Mouse (Mus musculus) lung, embryonic 16.5 days (tissue): ENCODE results near the gene Wipf1. TPM values are rescaled to one million over a fixed set of nuclear protein-coding genes. Genes with fewer than 3 reads are reported as not detected.
A peak's percentile ranks its signal among the peaks of the same experiment; 100 is the strongest.

Experiments used
- ATAC-seq: fragments of 200-750 bp; cut with Nextera tagmentation; 2 replicates; pipeline ENCODE4 v1.8.0; 2017; ENCODE audit warnings: low read depth, mild to moderate bottlenecking, moderate library complexity
- H3K27ac ChIP-seq: fragments of 300-500 bp; sonication (generic); 2 replicates; pipeline ENCODE4 v1.5.1; 2014; ENCODE audit warnings: mild to moderate bottlenecking, control low read depth, low read length
- H3K27me3 ChIP-seq: fragments of 300-500 bp; sonication (generic); 2 replicates; pipeline ENCODE4 v1.6.1; 2014; ENCODE audit warnings: low read depth, low read length, mixed read lengths; ENCODE audit not compliant: control insufficient read depth, insufficient read depth
- H3K36me3 ChIP-seq: fragments of 300-500 bp; sonication (generic); 2 replicates; pipeline ENCODE4 v1.6.1; 2014; ENCODE audit warnings: low read length; ENCODE audit not compliant: control insufficient read depth, insufficient read depth
- H3K4me1 ChIP-seq: fragments of 300-500 bp; sonication (generic); replicated peaks from 2 replicates; pipeline ENCODE4 v1.6.1; 2014; ENCODE audit warnings: low read length, mixed read lengths; ENCODE audit not compliant: control insufficient read depth, insufficient read depth
- H3K4me2 ChIP-seq: fragments of 300-500 bp; sonication (generic); 2 replicates; pipeline ENCODE4 v1.6.1; 2014; ENCODE audit warnings: low read depth, low read length, control low read depth
- H3K4me3 ChIP-seq: fragments of 300-500 bp; sonication (generic); 2 replicates; pipeline ENCODE4 v1.5.1; 2014; ENCODE audit warnings: mild to moderate bottlenecking, low read length, control low read depth
- H3K9ac ChIP-seq: fragments of 300-500 bp; sonication (generic); 2 replicates; pipeline ENCODE4 v1.6.1; 2014; ENCODE audit warnings: low read length, control low read depth
- H3K9me3 ChIP-seq: fragments of 300-500 bp; sonication (generic); 2 replicates; pipeline ENCODE4 v1.6.1; 2016; ENCODE audit warnings: low read length; ENCODE audit not compliant: control insufficient read depth
- WGBS: fragments of 180-500 bp; shearing (Covaris S2); extraction: QIAGEN DNeasy Blood & Tissue Kit; methylation state at CpG from one replicate; pipeline ENCODE4 v1.1.7; 2014; 5-methylcytosine and 5-hydroxymethylcytosine counted together
- polyA plus RNA-seq: library from polyadenylated mRNA; unstranded; fragments of >200 nt; fragmentation: Nextera tagmentation; extraction: Ambion mirVana; gene quantifications from 2 replicates; pipeline ENCODE4 v1.2.1, GENCODE M21; 2015

The Wipf1 gene
- polyA plus RNA-seq, 1 experiment from 2014 or later: 12.6 TPM

DNA sequence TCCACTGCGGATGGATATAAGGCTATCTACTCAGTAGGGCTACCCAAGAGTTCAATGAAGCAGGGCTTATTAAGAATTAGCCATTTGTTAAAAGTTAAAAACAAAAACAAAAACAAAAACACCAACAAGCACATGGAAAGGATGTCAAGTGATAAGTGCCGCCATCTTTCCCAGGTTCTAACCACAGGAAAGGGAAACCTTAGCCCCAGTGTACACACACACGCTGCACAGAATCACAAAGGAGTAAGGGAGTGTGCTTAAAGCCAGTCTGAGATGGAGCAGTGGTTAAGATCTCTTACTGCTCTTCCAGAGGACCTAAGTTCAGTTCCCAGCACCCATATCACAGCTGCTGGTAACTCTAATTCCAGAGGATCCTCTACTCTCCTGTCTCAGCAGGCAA, 78.0 kb downstream of the Wipf1 start:
- H3K9ac ChIP-seq: no peak overlapping the region

DNA sequence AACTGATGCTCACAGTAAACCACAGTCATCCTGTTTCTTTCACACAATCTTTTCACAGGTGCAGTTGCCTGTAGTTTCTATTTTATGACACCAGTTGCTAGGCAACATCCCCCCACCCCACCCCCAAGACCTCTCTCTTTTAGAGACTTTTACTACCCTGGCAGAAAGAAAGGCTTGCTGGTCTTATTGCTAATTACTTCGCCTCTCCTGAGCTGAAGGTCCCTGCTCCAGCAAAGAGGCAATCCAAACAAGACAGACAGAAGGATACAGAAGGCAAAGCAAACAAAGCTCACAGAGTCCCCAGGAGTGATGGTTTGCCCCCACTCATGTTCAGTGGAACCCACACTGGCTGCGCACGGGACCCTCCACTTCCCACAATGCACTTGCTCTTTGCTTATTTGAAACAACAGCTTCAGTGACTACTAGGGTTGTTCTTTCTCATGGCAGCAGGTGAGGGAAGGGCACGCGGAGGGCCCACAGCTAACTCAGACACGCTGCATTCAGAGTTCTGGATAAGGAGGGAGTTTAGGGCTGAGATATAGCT, 79.3 kb downstream of the Wipf1 start:
- no peaks in the 10 kb centered on the region for H3K9me3 ChIP-seq
- no peak overlapping the region for H3K4me3 ChIP-seq
- 52% methylated on average over 6 of the region's 6 CpGs for WGBS
- no peaks in the 10 kb centered on the region for H3K27me3 ChIP-seq
- H3K36me3 ChIP-seq: no peaks in the 10 kb centered on the region
- peaks cover 16% of the 10 kb centered on the region for H3K4me1 ChIP-seq
- ATAC-seq: no peak
- no peak overlapping the region for H3K4me2 ChIP-seq
- no peak overlapping the region for H3K9ac ChIP-seq
- H3K27ac ChIP-seq: no peak overlapping the region

More for the DNA sequence above, 78.0 kb downstream of the Wipf1 start:
- 88% methylated on average over 3 of the region's 3 CpGs for WGBS
- no peaks in the 10 kb centered on the region for H3K27me3 ChIP-seq
- peaks cover 13% of the 10 kb centered on the region for H3K4me1 ChIP-seq
- no peak overlapping the region for H3K4me2 ChIP-seq
- H3K9me3 ChIP-seq: no peaks in the 10 kb centered on the region
- no peak overlapping the region for H3K27ac ChIP-seq
- no peak overlapping the region for H3K4me3 ChIP-seq
- H3K36me3 ChIP-seq: no peaks in the 10 kb centered on the region
- no peak for ATAC-seq

DNA sequence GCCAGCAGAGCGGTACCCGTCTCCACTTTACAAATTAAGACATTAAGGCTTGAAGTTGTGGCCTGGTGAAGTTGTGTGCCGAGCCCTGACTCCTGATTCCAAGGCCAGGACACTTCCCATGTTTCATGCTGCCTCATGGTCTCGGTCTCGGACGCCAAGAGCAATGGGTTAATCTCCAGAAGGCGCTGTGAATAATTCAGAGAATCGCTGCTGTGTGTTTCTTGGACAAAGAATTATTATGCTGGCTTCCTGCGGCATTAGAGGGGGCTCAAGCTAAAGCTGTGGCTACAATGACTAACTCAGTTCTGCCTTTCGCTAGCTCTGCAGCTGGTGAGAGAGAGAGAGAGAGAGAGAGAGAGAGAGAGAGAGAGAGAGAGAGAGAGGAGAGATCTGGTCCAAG, 85.5 kb downstream of the Wipf1 start:
- Histone ChIP-seq H3K27me3 (no peaks in the 10 kb centered on the region), H3K4me1 (peaks cover 4% of the 10 kb centered on the region), H3K4me3 (no peak overlapping the region), H3K4me2 (no peak overlapping the region), H3K9me3 (no peaks in the 10 kb centered on the region), H3K9ac (no peak overlapping the region), H3K27ac (no peak overlapping the region), H3K36me3 (0 out of 2 replicates have a peak, but pooled peaks cover 6% of the 10 kb centered on the region)
- WGBS: 56% methylated on average over 10 of the region's 10 CpGs
- no peak for ATAC-seq

DNA sequence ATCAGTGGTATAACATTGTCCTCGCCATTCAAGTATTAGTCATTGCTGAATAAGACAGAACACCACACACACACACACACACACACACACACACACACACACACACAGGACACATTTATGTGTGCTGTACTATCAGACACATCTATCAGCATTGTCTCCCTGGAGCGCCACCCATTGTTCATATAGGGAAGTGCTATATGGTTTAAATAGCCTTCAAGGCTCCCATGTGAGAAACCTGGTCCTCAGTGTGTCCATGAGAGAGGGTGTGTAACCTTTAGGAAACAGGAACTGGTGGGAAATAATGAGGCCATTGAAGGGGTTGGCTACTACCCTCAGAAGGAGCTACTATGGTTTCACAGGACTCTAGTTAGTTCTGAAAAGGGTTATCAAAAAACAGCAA, 87.5 kb downstream of the Wipf1 start:
- peaks cover 13% of the 10 kb centered on the region for H3K36me3 ChIP-seq
- 75% methylated on average over 2 of the region's 2 CpGs for WGBS
- H3K9me3 ChIP-seq: no peaks in the 10 kb centered on the region
- no peaks in the 10 kb centered on the region for H3K27me3 ChIP-seq
- no peak overlapping the region for H3K9ac ChIP-seq
- peaks cover 4% of the 10 kb centered on the region for H3K4me1 ChIP-seq
- H3K27ac ChIP-seq: no peak overlapping the region
- no peak overlapping the region for H3K4me3 ChIP-seq
- H3K4me2 ChIP-seq: no peak overlapping the region
- no peak for ATAC-seq

DNA sequence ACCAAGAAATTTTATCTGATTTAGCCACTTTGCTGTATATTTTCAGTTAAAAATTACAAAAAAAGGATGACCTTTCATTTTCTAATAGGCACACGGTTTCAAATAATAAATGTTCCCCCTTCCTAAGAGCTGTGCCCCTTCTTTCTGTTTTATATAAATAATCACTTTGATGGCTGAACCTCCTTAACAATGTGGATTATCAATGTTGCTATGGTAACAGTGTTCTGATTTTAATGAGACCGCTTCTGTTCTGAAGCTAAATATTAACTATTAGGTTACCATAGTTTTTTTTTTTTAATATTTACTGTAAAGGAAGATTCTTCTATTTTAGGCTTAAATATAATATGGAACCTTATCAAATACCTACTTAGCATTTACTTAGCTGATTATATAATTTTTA, 89.2 kb downstream of the Wipf1 start:
- no peak overlapping the region for H3K4me2 ChIP-seq
- H3K4me3 ChIP-seq: no peak overlapping the region
- no peak for ATAC-seq
- peaks cover 15% of the 10 kb centered on the region for H3K36me3 ChIP-seq
- 48% methylated on average over 2 of the region's 2 CpGs for WGBS
- H3K27ac ChIP-seq: no peak overlapping the region
- no peaks in the 10 kb centered on the region for H3K27me3 ChIP-seq
- no peaks in the 10 kb centered on the region for H3K9me3 ChIP-seq
- H3K9ac ChIP-seq: no peak overlapping the region
- peaks cover 3% of the 10 kb centered on the region for H3K4me1 ChIP-seq

DNA sequence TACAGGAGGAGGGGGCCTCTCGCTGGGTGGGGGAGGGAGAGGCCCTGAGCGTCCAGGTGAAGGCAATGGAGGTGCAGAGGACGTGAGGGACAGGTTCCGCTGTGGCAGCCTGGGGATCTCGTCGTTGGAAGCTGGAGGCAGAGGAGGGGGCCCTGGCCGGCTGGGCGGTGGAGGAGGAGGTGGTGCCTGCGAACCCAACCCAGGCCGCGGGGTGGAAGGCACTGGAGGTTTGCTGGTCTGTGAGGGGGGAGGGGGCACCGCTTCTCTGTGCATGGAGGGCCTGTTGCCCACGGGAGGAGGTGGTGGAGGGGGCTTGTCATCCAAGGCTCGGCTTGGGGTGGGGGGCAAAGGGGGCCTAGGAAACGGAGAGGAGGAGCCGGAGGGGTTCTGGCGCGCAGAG, 92.6 kb downstream of the Wipf1 start:
- Histone ChIP-seq H3K4me1 (no peaks in the 10 kb centered on the region), H3K4me3 (no peak overlapping the region), H3K36me3 (peaks cover 23% of the 10 kb centered on the region), H3K4me2 (no peak overlapping the region), H3K27me3 (no peaks in the 10 kb centered on the region), H3K9ac (no peak overlapping the region), H3K27ac (no peak overlapping the region), H3K9me3 (no peaks in the 10 kb centered on the region)
- ATAC-seq: no peak
- 54% methylated on average over 18 of the region's 18 CpGs for WGBS

DNA sequence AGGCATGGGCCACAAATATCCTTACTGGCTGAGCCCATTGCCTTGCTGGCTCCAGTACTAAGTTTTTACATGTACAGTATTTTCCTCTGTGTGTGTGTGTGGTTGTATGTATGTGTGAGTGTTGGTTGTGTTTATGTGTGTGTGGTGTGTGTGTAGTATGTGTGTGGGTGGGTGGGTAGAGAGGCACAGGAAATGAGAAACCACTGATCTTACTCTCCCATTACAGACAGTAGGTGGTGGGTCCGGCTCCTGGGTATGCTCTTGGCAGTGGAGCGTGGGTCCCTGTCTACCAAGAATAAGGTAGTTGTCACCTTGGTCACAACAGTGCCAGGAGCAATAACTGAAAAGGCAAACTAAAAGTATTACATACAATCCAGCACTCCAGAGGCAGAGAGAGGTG, 93.7 kb downstream of the Wipf1 start:
- peaks cover 20% of the 10 kb centered on the region for H3K36me3 ChIP-seq

DNA sequence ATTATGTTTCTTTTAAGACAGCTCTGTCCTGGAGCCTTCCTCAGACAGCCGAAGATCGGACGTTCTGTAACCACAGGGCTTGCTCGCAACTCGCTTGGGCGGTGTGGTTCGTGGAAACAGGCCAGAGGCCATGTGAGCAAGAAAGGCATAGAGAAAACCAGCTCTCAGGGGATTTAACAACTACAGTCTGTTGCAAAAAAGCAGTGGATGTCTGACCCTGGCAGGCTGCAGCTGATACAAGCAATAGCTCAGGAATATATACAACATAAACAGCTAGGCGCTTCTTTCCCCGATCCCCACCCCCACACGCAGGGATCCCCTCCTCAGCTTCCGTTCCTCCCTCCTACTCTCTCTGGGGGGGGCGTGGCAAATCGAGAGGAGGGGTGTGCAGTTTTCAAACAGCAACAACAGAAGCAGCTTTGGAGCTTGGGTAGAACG, 97.6 kb downstream of the Wipf1 start:
- Histone ChIP-seq H3K27me3 (no peaks in the 10 kb centered on the region), H3K4me2 (peak overlapping the region; percentile 15; the same call in 1 of the 2 replicates), H3K9me3 (no peaks in the 10 kb centered on the region), H3K4me3 (peak overlapping the region; percentile 18), H3K4me1 (no peaks in the 10 kb centered on the region), H3K36me3 (peaks cover 10% of the 10 kb centered on the region), H3K9ac (peak overlapping the region; percentile 27; the same call in 1 of the 2 replicates), H3K27ac (peak overlapping the region; percentile 67)
- 28% methylated on average over 14 of the region's 14 CpGs for WGBS
- peak; percentile 79 for ATAC-seq

More for the DNA sequence above, 93.7 kb downstream of the Wipf1 start:
- ATAC-seq: no peak
- no peaks in the 10 kb centered on the region for H3K27me3 ChIP-seq
- no peaks in the 10 kb centered on the region for H3K4me1 ChIP-seq
- no peak overlapping the region for H3K4me3 ChIP-seq
- no peak overlapping the region for H3K4me2 ChIP-seq
- no peak overlapping the region for H3K27ac ChIP-seq
- WGBS: 89% methylated on average over 2 of the region's 2 CpGs
- no peaks in the 10 kb centered on the region for H3K9me3 ChIP-seq
- no peak overlapping the region for H3K9ac ChIP-seq

DNA sequence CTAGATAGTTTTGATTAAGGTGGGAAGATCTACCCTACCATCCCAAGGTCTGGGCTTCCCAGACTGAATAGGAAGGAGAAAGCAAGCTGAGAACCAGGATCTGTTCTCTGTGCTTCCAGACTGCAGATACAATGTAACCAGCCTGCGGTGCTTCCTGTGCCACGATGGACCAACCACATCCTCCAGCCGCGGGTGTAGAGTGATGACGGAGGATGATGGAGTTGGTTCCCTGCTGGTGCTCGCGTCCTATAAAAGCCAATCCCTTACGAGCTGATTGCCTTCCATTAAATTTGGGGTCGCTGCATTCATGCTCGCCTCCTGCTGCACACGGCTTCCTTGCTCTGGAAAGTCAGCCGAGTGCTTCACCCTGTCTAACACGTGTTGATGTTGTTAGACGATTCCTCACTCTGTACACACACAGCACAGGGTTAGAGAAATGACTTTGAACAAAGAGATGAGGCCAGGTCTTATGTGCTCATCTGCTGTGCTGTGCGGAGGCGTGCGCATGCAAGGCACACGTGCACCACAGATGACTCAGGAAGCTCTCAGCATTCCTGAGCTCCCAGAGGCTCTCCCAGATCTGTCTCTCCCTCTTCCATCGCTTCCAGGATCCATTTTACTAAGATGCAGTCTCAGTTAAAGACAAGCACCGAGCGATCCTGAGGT, 100.6 kb downstream of the Wipf1 start:
- H3K36me3 ChIP-seq: peaks cover 8% of the 10 kb centered on the region
- no peak for ATAC-seq
- WGBS: 58% methylated on average over 21 of the region's 21 CpGs
- no peak overlapping the region for H3K27ac ChIP-seq
- no peak overlapping the region for H3K4me3 ChIP-seq
- no peak overlapping the region for H3K9ac ChIP-seq
- H3K27me3 ChIP-seq: no peaks in the 10 kb centered on the region
- H3K9me3 ChIP-seq: no peaks in the 10 kb centered on the region
- no peaks in the 10 kb centered on the region for H3K4me1 ChIP-seq
- no peak overlapping the region for H3K4me2 ChIP-seq
